Mouse (Mus musculus): ENCODE measurements around the gene Ifitm2.
A peak's percentile ranks its signal among the peaks of the same experiment; 100 is the strongest.
"Not testable (repeated sequence)": the region's sequence is repeated elsewhere in the genome, so short reads cannot be mapped to it uniquely, and the experiment has no call there.

Ifitm2 gene

DNA sequence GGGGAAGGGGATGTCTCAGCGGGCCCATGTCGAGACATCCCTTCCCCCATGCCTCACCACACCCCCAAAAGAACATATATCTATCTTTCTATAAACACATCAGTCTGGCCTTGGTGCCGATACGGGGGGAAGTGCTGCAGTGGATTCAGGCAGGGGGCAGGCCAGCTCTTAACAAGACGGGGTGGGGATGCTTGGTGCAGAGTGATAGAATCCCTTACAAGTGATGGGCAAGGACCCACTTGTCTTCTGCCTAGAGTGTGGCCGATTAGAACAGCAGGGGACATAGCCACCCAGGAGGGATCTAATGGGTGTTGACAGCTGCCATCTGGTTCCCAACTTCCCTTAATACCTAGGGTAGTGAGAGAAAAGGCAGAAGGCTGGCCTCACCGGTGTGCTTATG, 15.1 kb upstream of the Ifitm2 start:
- DNase-seq (ENCODE audit: low read depth in 1 of 2, low spot score in 2 of 2), result no peak

DNA sequence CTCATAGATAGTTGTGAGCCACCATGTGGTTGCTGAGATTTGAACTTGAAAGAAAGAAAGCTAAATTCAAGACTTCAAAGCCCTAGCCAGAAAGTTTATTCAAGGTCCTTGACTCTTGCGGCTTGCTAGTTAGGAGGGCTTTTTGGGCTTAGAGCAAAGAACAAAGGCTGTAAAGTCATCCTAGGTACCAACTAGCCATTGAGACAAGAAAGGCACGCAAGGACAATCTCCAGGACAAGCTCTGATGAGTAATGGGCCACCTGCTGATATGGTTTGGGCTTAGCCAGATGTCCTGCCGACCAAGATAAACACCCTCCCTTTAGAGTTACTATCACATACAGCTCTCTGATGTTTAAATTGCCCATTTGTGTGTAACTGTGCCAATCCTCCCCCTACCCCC, 12.9 kb upstream of the Ifitm2 start:
- not testable (repeated sequence) for DNase-seq (ENCODE audit: low read depth in 1 of 2, low spot score in 2 of 2)

DNA sequence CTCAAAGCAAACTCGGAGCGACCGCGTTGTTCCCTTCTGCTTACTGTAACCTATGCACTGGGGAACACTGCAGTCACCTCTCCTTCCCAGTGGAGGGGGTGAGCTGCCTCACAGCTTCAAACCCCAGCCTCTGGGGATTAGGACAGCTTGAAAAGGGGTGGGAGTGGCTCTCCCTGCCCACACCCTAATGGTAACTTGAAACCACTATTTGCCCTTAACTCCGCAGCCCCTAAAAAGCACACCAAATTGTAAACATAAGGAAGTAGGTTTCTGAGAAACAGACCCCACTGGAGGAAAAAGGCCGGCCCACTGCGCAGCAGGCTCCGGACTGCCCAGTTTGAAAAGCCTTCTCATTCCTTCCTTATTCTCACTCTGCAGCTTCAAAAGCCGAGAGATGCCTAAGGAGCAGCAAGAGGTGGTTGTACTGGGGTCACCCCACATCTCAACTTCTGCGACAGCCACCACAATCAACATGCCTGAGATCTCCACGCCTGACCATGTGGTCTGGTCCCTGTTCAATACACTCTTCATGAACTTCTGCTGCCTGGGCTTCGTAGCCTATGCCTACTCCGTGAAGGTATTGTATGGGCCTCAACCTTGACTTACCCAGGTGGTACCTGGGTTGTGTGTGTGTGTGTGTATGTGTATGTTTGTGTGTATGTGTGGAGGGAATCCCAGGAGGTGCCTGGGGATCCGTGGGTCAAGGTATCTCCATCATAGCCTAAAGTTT, 12.2 kb upstream of the Ifitm2 start:
- DNase-seq (ENCODE audit: low read depth in 1 of 2, low spot score in 2 of 2), result no peak

DNA sequence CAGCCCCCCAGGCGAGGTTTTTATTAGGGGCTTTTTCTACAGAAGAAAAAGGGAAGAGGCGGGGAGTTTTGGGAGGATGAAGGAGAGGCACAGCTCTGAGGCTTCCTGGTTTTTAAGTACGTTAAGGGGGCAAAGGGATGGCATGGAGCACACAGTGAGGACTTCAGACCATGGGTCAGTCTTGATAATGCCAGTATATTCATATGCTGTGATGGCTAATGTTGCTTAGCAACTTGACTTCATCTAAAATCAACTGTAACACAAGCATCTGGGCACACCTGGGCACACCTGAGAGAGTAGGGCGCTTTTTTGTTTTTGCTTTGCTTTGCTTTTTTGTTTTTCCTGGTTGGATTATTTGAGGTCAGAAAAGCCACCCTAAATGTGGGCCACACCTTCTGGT, 11.1 kb upstream of the Ifitm2 start, which contains the start of gene Ifitm1:
Gene Ifitm1 (plus strand): TSS at position 301 of the 400 bp plus-strand sequence.
- DNase-seq (ENCODE audit: low read depth in 1 of 2, low spot score in 2 of 2), result no peak

DNA sequence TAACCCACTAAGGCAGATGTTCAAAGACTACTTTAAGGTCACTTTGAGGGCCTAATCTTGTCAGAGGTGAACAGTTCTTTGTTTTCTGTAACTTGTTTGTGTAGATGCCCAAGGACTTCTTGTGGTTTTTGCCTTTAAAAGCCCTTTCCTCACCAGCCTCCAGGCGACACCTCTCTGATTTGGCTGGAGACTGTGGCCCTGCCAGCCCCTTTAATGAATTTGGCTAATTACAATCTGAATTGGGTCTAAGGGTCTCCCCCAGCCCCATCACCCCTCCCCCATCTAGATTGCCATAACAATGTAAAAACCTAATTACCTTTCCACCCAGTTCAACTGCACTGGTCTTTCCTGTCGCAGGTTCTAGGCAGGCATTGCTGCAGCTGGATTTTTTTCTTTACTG, 6.9 kb upstream of the Ifitm2 start:
- no peak for DNase-seq (ENCODE audit: low read depth in 1 of 2, low spot score in 2 of 2)

DNA sequence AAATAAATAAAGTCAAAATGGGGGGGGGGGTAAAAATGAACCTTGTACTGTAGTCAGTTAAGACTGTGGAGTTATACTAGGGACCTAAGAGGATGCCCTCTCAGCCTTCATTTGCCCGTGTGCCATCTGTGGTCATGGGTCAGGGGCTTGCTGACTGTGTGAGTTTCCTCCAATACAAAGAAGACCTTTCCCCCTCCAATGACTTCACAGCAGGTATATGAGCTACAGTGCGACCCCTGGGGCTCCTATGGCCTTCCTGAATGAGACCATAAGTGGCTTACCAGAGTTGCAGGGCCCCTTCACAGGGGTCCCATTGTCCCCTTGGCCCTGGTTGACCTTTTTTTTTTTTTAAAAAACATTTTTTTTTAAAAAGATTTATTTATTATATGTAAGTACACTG, 5.6 kb upstream of the Ifitm2 start:
- DNase-seq (ENCODE audit: low read depth in 1 of 2, low spot score in 2 of 2), result no peak

DNA sequence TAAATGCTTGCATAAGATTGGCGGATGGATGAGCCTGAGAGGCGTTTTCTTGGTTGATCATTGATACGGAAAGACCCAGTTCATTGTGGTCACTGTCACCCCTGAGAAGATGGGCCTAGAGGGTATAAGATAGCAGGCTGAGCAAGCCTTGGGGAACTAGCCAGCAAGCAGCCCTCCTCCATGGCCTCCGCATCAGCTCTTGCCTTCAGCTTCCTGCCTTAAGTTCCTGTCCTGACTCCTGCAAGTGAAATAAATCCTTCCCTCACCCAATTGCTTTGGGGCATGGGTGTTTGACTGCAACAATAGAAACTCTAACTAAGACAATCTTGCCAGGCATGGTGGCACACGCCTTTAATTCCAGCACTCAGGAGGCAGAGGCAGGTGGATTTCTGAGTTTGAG, 4.2 kb upstream of the Ifitm2 start:
- DNase-seq (ENCODE audit: low read depth in 1 of 2, low spot score in 2 of 2), result no peak

DNA sequence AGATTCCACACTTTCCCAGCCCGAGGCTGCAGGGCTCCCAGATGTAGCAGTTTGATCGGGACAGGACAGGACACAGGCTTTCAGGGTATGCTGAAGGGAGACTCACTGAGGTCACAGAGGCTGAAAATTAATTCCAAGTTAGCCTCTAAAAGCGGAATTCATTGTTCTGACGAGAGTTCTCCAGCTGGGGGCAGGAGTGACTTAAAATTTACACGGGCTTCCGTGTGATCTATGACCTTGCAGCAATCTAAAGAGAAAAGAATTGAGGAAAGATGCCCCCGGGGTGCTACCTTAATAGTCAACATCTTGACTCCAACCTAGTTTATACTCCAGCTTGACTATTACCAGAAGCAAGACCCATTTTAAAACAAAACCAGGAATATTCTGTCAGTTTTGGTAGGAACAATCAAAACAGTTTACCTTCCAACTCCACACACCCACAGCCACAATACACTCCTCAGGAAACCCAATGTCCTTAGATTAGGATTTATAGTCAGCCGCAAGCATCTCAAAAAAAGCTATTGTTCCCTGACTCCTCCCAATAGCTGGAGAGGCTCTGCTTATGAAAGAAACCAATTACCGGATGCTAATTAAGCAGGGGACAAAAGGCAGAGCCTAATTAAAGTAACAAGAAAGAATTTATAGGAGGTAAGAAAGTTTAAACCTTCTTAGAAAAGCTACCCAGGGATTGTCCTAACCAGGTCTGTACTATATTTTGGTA, 3.6 kb upstream of the Ifitm2 start:
- DNase-seq (ENCODE audit: low read depth in 1 of 2, low spot score in 2 of 2), result peak in 1 of 2 experiments; percentile 38

DNA sequence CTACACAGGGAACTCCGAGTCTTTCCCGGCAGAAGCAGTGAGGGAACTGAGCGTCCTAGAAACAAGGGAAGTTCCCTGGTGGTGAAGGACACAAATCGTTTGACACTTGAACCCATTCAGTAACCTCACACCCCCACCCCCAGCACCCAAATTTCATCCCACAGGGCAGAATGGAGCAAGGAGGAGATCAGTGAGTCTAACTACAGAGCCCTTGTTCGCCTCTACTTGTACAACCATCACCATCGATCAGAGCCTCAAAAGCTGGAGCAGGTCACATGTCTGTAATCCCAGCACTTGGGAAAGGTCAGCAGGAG, 726 bp upstream of the Ifitm2 start:
- no peak for DNase-seq (ENCODE audit: low read depth in 1 of 2, low spot score in 2 of 2)

DNA sequence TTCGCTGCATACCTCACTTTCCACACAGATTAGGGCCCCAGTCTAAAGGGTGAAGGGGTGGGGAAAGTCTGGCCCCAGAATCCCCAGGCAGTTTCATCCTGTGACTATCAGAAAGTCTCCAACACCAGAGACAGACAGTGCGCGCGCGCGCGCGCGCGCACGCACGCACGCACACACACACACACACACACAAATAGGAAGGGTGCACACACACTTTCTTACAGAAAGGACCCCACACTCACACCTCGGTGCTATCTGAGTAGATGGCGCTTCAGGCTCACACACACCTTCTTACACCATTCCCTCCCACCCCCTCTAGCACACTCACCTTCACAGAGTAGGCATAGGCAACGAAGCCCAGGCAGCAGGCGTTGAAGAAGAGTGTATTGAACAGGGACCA, 445 bp downstream of the Ifitm2 start:
- DNase-seq (ENCODE audit: low read depth in 1 of 2, low spot score in 2 of 2), result no peak

DNA sequence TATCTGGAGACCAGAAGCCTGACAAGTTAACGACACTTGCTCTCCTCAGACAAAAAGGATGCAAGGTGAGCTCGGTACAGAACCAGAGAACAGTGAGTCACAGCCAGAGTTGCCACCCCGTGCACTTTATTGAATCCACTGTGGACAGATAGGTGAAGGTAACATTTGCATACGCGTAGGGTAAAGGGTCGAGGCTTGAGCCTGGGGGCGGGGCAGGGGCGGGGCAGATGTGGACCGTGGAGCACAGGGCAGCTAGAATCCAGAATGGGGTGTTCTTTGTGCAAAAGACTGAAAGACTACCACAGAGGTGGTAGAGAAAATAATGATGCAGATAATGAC, 1.1 kb downstream of the Ifitm2 start:
- DNase-seq (ENCODE audit: low read depth in 1 of 2, low spot score in 2 of 2), result no peak

DNA sequence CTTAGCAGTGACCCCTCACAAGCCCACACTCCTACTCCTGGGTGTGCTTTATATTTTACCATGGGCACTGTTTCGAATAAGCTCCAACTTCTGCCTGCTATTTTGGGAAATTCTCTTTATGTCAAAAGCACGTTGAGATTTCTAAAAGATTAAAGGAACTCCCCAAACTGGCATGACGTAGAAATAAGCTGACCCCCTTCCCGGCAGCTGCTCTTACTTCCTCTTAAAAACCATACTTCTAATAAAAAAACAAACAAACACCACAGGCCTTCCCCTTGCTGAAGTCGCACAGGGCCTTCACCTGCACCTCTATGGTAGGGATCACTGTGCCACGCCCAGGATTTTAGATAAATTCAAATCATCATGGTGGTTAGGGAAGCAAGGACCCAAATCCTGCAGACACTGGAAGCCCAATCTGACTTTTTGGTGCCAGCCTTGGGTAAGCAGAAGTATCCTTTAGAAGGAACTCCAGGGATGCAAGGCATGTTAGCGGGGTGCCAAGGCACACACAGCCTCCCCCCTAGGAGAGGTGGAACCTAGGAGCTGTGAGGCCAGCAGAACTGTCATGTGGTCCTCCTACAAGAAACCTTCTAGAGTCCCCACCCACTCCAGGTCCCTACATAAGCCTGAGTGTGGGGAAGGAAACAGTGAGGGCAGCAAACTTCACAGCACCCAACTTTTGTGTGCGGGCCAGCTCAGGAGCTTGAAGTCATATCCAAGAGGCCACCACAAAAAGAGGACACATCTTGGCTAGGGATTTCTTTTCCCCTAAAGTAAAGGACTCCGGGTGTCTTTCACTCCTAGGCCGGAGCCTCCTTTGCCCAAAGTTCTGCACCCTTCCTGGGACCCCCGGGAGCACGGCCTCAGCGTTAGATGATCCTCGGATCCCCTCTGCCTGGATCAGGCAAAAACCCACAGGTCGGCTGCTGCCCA, 1.7 kb downstream of the Ifitm2 start:
- DNase-seq (ENCODE audit: low read depth in 1 of 2, low spot score in 2 of 2), result peak; percentile 33 to 57

DNA sequence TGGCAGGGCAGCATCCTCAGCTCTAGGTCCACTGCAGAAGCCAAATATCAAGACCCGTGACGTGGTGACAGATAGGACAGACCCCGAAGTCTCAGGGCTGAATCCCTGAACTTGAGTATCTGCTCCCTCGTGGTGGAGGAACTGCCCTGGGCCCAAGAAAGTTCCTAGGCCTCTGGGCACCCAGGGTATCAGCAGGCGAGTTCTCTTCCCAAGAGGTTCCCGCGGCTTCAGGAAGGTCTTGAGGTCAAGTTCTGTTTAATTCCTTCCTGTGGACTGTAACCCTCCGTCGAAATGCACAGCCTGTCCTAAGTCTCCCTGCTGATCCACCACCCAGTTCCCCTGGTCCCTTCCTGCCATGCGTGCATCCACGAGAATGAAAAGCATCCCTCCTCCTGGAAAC, 2.7 kb downstream of the Ifitm2 start:
- DNase-seq (ENCODE audit: low read depth in 1 of 2, low spot score in 2 of 2), result no peak

DNA sequence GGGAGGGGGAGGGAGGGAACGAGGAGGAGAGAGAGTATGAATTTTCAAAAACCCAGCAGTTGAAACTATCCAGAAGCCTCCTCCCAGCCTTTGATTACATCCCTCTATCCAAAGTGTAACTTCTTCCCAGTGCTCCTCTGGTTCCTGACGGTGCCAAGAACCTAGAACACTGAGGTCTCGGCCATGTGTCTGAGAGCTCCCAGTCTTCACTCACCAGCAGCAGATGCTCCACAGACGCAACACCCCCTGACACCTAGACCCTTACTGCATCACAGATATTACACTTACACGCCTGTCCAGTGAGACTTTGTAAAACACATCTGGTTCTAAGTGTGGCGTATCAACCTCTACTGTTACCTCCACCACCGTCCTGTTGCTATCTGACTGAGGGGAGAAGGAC, 3.3 kb downstream of the Ifitm2 start:
- DNase-seq (ENCODE audit: low read depth in 1 of 2, low spot score in 2 of 2), result no peak

DNA sequence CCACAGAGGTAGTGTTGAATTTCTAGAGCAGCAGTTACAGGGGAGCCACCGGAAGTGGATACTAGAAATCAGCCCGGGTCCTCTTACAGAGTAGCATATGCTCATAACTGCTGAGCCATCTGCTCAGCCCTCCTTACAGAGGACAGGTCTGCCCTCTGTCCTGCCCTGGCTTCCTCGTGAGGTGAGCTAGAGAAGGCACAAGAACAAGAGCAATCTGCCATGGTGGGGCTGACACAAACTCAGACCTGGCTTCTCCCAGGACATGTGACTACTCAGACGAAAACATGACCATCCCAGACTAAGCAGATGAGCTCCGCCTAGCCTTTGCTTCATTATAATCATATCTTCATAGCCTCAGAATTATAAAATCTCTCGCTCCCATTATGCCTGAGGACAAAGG, 4.0 kb downstream of the Ifitm2 start:
- no peak for DNase-seq (ENCODE audit: low read depth in 1 of 2, low spot score in 2 of 2)

DNA sequence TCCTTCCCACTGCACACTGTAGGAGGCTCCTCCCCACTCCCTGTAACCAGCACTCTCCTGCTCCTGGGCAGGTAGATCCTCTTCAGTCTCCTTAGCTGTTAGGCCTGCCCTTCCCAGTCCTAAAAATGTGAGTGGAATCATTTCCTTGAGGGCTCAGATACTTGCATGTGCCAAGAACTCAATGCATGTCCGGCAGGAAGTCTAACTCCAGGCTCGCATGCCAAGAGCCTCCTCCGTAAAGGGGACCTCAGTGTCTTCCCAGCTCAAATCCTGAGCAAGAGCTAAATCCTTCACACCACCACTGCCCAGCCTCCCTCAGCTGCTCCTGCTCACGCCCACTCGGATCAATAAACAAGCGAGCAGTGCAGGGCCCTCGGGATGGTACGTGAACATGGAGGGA, 4.7 kb downstream of the Ifitm2 start:
- DNase-seq (ENCODE audit: low read depth in 1 of 2, low spot score in 2 of 2), result no peak

DNA sequence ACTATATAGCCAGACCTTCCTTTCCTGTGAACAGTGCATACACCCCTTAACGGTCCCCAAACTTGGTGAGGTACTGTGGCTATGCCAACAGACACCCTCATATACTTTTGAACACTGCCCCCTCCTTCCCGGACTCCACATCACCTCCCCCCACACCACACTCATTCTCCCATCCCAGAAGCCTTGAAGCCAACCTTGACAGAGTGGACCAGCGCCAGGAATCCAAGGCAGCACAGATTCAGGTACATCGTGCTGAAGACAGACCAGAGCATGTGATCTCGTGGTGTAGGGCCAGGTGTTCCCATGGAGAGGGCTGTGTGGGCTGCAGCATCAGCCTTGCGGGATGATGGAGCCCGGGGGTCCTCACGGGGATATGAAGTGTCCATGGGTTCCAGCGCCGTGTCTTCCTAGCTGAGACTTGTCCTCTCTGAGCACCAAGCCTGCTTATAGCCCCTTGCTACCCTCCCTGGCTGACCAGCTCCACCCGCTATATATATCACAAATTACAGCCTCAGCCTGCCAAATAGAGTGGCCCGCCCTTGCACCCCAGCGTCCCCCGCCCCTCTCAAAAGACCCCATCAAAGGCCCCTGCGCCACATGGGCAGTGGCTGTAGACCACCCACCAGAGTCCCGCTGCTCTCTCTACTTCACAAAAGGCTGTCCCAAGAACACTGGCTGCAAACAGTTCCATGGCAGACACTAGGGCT, 5.8 kb downstream of the Ifitm2 start, which contains the start of gene Ifitm5:
Gene Ifitm5 (minus strand): TSS at position 468 of the 707 bp plus-strand sequence.
- DNase-seq (ENCODE audit: low read depth in 1 of 2, low spot score in 2 of 2), result no peak

DNA sequence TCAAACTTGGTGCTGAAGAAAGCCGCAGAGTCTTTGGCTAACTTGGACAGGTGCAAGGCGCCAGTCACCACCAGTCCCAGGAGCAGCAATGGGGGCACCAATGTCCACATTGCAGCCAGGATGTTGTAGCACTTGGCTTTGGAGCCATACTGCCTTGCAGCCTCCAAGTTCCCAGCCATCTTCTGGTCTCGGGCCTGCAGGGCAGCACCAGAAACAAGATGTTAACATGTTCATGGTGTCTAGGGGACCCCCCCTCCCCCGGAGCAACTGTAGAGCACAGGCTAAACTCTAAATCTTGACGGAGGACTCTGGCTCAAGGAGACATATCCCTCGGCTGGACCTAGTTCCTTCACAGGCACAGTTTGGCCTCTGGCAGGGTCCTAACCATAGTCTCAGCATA, 6.5 kb downstream of the Ifitm2 start:
- DNase-seq (ENCODE audit: low read depth in 1 of 2, low spot score in 2 of 2), result no peak

DNA sequence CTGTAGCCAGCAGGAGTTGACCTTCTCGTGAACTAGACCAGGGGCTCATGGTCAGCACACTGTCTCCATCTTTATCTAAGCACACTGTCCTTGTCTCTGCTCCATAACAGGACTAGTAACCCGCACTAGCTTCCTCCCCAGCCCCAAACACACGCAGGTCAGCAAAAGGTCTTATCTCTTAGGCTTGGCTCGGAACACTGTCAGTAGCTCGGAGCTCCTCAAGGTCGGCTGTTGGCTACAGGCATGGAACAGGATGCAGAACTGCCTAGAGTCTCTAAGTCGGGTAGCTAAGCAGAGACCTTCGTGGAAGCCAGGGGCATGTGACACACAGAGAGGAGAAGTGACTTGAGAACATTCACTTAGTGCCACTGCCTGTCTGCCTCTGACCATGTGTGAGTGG, 7.6 kb downstream of the Ifitm2 start:
- DNase-seq (ENCODE audit: low read depth in 1 of 2, low spot score in 2 of 2), result no peak

DNA sequence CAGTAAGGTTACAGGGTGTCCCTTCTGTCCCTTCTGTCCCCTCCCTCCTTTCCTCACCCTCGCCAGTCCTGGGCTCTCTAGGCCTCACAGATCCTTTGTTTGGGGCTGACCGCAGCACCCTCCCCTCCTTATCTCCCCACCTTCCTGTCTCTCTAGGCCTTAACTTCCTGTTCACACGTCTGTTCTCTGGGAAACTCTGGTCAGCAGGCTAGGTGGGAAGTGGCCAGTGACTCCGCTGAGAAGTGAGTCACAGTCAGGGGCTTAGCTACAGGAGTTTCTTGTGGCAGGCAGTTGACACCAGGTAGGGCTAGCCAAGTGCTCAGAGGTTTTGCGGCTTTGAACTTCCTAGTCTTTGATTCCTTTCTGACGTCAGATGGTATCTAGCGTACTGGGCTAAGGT, 8.8 kb downstream of the Ifitm2 start:
- no peak for DNase-seq (ENCODE audit: low read depth in 1 of 2, low spot score in 2 of 2)

DNA sequence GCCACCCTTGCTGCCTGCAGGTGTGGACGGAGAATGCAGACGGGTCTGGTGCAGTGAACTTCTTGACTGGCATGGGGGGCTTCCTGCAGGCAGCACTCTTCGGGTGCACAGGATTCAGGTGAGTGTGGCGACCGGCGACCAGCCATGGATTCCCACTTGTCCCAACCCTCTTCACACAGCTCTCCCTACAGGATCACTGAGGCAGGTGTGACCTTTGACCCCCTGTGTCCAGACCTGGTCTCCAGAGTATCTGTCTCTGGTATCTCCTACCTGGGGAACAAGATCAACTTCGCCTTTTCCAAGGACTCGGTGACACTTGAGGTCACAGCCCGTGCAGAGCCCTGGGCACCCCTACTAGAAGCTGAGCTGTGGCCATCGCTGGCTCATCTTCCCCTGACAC, 9.5 kb downstream of the Ifitm2 start:
- DNase-seq (ENCODE audit: low read depth in 1 of 2, low spot score in 2 of 2), result no peak

Measured in monocyte, adult 2 months (primary cell).